9 mouse cellular contexts compared by ENCODE assay signal in the genomic region with DNA sequence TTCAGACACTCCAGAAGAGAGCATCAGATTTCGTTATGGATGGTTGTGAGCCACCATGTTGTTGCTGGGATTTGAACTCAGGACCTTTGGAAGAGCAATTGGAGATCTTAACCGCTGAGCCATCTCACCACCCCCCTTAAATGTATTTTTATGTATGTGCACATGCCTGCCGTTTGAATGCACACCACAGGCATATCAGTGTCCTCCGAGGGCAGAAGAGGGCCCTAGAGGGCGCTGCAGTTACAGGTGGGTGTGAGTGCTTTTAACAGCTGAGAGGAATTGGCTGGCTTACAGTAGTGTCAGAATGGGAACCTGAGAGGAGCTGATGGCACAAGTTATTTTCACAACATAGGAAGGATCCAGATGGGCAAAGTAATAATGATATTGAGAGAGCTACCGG. TPM values are rescaled to one million over a fixed set of nuclear protein-coding genes. Genes with fewer than 3 reads are reported as not detected.
DNase-seq lines count a peak whose midpoint lies in the region; ATAC-seq and TF ChIP-seq lines count a peak whose summit lies in the region.
"Had no signal": no experiment of that assay in that cellular context is flagged by ENCODE, and none has a peak within 500 bp of the region (broad histone marks: within the 10 kb centered on the region; RNA-seq: fewer than 3 reads in every experiment).

No protein-coding gene starts in this region.

- no peak overlapping the region for H3K4me3 ChIP-seq in cerebellum, adult 2 months (replicated peaks; ENCODE audit: insufficient read depth, low read depth, low read length)
- H3K4me3 ChIP-seq in lung, embryonic 14.5 days (ENCODE audit: low read depth, low read length): no peak overlapping the region

- peaks cover 6% of the 10 kb centered on the region; the same call in 1 of the 2 replicates for H3K36me3 ChIP-seq in lung, embryonic 14.5 days (ENCODE audit: insufficient read depth)

- H3K9me3 ChIP-seq in lung, embryonic 14.5 days (ENCODE audit: low read depth, low read length): no peaks in the 10 kb centered on the region

- TF ChIP-seq POLR2A in cerebellum, adult 2 months (IDR thresholded peaks at IDR 0.05; ENCODE audit: borderline replicate concordance, insufficient read depth, low read length): no peak

- no peak for DNase-seq in cerebellum, adult 2 months
- no peak for DNase-seq in cerebellum, adult 8-10 months
- peak; percentile 35 for DNase-seq in urinary bladder, postnatal 14 days (ENCODE audit: low spot score)
- DNase-seq in urinary bladder, postnatal 4 days (ENCODE audit: low spot score in 2 of 2): no peak
- peak; percentile 45 for DNase-seq in lung, embryonic 14.5 days
- peak; percentile 87 for DNase-seq in thymus, postnatal 4 days
- no peak for DNase-seq in layer of hippocampus, postnatal 36 days
- DNase-seq in right cerebral cortex, postnatal 25 days: no peak

- no peak overlapping the region for H3K4me2 ChIP-seq in lung, embryonic 14.5 days

- peaks cover 1% of the 10 kb centered on the region; the same call in 1 of the 2 replicates for H3K27me3 ChIP-seq in cerebellum, adult 2 months (ENCODE audit: control insufficient read depth, insufficient read depth, low read length)
- H3K27me3 ChIP-seq in lung, embryonic 14.5 days (ENCODE audit: insufficient read depth, low read length): no peaks in the 10 kb centered on the region

- peak; percentile 18; the same call in 1 of the 2 replicates for TF ChIP-seq CTCF in cerebellum, adult 2 months (IDR thresholded peaks at IDR 0.05; ENCODE audit: borderline replicate concordance, insufficient read depth, low read depth, low read length)
- peak; percentile 60 for TF ChIP-seq CTCF in lung, embryonic 14.5 days (IDR thresholded peaks at IDR 0.05; ENCODE audit: low read depth)

- 37% methylated on average over 6 of the region's 6 CpGs for WGBS in cerebellum, adult 2 months
- WGBS in lung, embryonic 14.5 days: 32% methylated on average over 6 of the region's 6 CpGs

- H3K9ac ChIP-seq in lung, embryonic 14.5 days: no peak overlapping the region

- ATAC-seq in lung, embryonic 14.5 days (ENCODE audit: insufficient read depth): no peak

- H3K4me1 ChIP-seq in cerebellum, adult 2 months (ENCODE audit: control insufficient read depth, insufficient read depth, low read length): no peaks in the 10 kb centered on the region
- no peaks in the 10 kb centered on the region; the same call in 1 of the 2 replicates for H3K4me1 ChIP-seq in lung, embryonic 14.5 days (ENCODE audit: insufficient read depth)

- no peak overlapping the region for H3K27ac ChIP-seq in cerebellum, adult 2 months (ENCODE audit: insufficient read depth, low read length)
- H3K27ac ChIP-seq in lung, embryonic 14.5 days (ENCODE audit: low read depth): no peak overlapping the region

RNA-seq across cellular contexts. Expression of a gene that starts 2.6 kb away (rescaled TPM):
- not detected in 2 replicates for polyA plus RNA-seq in cerebellum, adult 2 months (2012; rRNA removed)
- polyA plus RNA-seq in lung, embryonic 14.5 days (2014; fragmentation: Nextera tagmentation; extraction: Ambion mirVana): 0.28 TPM in 1 of 2 replicates, not detected in the other
- total RNA-seq in layer of hippocampus, postnatal 36 days (2021): not detected
- polyA plus RNA-seq: neural tube, embryonic 11.5 days had no signal

RNA-seq across cellular contexts. Expression of a gene that starts 16.6 kb away (rescaled TPM):
- polyA plus RNA-seq in cerebellum, adult 2 months (2012; rRNA removed): not detected in 2 replicates
- polyA plus RNA-seq in lung, embryonic 14.5 days (2014; fragmentation: Nextera tagmentation; extraction: Ambion mirVana): 1.2 and 1.5 TPM in 2 replicates
- total RNA-seq in layer of hippocampus, postnatal 36 days (2021): not detected

RNA-seq across cellular contexts. Expression of a gene that starts 34.6 kb away (rescaled TPM):
- polyA plus RNA-seq in cerebellum, adult 2 months (2012; rRNA removed): 81.7 and 84.4 TPM in 2 replicates
- 69.7 and 73.6 TPM in 2 replicates for polyA plus RNA-seq in lung, embryonic 14.5 days (2014; fragmentation: Nextera tagmentation; extraction: Ambion mirVana)
- total RNA-seq in layer of hippocampus, postnatal 36 days (2021): 10 to 100 TPM; 67.2 to 69.7 TPM

Comparison
In these comparisons a context has a peak if more than half of its experiments do, and no peak if none do; other contexts are left out.
1. DNase-seq: peak in urinary bladder, postnatal 14 days (single experiment), lung, embryonic 14.5 days (single experiment) and thymus, postnatal 4 days (single experiment); none in cerebellum, adult 2 months (0 of 2), cerebellum, adult 8-10 months (single experiment), urinary bladder, postnatal 4 days (0 of 2), layer of hippocampus, postnatal 36 days (0 of 2) and right cerebral cortex, postnatal 25 days (single experiment).